Mouse (Mus musculus) liver, embryonic 15.5 days (tissue): ENCODE results near the gene Asb7. TPM values are rescaled to one million over a fixed set of nuclear protein-coding genes. Genes with fewer than 3 reads are reported as not detected.

Source experiments
- ATAC-seq: fragments of 200-750 bp; cut with Nextera tagmentation; 2 replicates; pipeline ENCODE4 v1.8.0; 2017; ENCODE audit warnings: moderate number of reproducible peaks, mild to moderate bottlenecking, moderate library complexity; ENCODE audit not compliant: insufficient read depth
- H3K27ac ChIP-seq: fragments of 300-500 bp; sonication (generic); replicated peaks from 2 replicates; pipeline ENCODE4 v1.5.1; 2015; ENCODE audit warnings: mild to moderate bottlenecking, inconsistent platforms
- H3K27me3 ChIP-seq: fragments of 300-500 bp; sonication (generic); 2 replicates; pipeline ENCODE4 v1.6.1; 2015; ENCODE audit warnings: mild to moderate bottlenecking, inconsistent platforms
- H3K36me3 ChIP-seq: fragments of 300-500 bp; sonication (generic); replicated peaks from 2 replicates; pipeline ENCODE4 v1.6.1; 2015; ENCODE audit warnings: moderate library complexity, mild to moderate bottlenecking, inconsistent platforms
- H3K4me1 ChIP-seq: fragments of 300-500 bp; sonication (generic); replicated peaks from 2 replicates; pipeline ENCODE4 v1.6.1; 2015; ENCODE audit warnings: inconsistent platforms
- H3K4me2 ChIP-seq: fragments of 300-500 bp; sonication (generic); 2 replicates; pipeline ENCODE4 v1.6.1; 2015; ENCODE audit warnings: moderate library complexity, mild to moderate bottlenecking, inconsistent platforms
- H3K4me3 ChIP-seq: fragments of 300-500 bp; sonication (generic); replicated peaks from 2 replicates; pipeline ENCODE4 v1.5.1; 2015; ENCODE audit warnings: mild to moderate bottlenecking, inconsistent platforms
- H3K9ac ChIP-seq: fragments of 300-500 bp; sonication (generic); 2 replicates; pipeline ENCODE4 v1.6.1; 2015; ENCODE audit warnings: moderate library complexity, mild to moderate bottlenecking, inconsistent platforms
- H3K9me3 ChIP-seq: fragments of 300-500 bp; sonication (generic); replicated peaks from 2 replicates; pipeline ENCODE4 v1.6.1; 2016; ENCODE audit warnings: inconsistent platforms
- WGBS: fragments of 180-500 bp; shearing (Covaris S2); methylation state at CpG from one replicate; pipeline ENCODE4 v1.1.7; 2015; ENCODE audit warnings: mixed read lengths; ENCODE audit not compliant: insufficient replicate concordance; 5-methylcytosine and 5-hydroxymethylcytosine counted together
- polyA plus RNA-seq: library from polyadenylated mRNA; unstranded; fragments of >200 nt; fragmentation: Nextera tagmentation; extraction: Ambion mirVana; gene quantifications from 2 replicates; pipeline ENCODE4 v1.2.1, GENCODE M21; 2015

The Asb7 gene
- polyA plus RNA-seq, 1 experiment from 2014 or later = 4.1 TPM

DNA sequence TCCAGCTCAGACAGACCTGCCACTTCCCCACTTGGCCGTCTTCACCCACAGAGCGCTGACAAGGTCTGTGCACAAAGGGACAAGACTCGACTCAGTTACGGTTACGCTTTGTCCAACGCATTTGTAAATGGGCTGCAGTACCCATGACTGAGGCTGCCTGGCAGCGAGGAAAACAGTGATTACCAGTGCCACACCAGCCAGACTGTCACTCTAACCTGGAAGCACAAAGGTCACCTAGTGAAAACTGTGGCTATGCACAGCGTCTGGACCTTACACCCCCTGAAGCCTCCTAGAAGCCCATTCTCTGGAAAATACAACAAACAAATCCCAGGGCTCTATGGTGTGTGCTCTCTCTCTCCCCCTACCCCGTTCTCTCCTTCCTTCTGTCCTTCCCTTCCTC is 33.9 kb downstream of the Asb7 start:
- H3K4me2 ChIP-seq = no peak overlapping the region
- 73% methylated on average over 9 of the region's 9 CpGs for WGBS
- H3K9ac ChIP-seq = no peak overlapping the region
- no peak overlapping the region for H3K27ac ChIP-seq
- no peaks in the 10 kb centered on the region for H3K9me3 ChIP-seq
- no peaks in the 10 kb centered on the region for H3K27me3 ChIP-seq
- H3K4me3 ChIP-seq = no peak overlapping the region
- H3K36me3 ChIP-seq = peaks cover 33% of the 10 kb centered on the region
- ATAC-seq = no peak
- no peaks in the 10 kb centered on the region for H3K4me1 ChIP-seq

DNA sequence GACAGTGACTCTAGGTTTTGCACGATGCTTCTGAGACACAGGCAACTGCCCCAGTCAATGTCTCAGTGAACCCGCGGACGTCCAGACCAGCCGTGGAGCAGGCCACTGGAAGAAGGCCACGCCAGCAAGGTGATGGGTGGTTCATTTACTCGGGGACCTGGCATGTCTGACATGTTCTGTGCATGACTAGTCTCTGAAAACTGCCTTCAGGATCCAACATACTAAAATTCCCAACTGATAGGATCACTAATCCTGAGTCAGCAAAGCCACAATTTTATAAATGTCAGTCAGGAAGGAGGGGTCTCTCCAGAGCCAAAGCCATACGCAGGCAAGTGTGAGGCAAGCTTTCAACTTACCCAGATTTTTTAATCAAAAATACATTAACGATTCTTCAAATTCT is 35.8 kb downstream of the Asb7 start:
- ATAC-seq = no peak
- H3K4me3 ChIP-seq = no peak overlapping the region
- no peak overlapping the region for H3K9ac ChIP-seq
- WGBS = 77% methylated on average over 9 of the region's 9 CpGs
- no peak overlapping the region for H3K4me2 ChIP-seq
- no peak overlapping the region for H3K27ac ChIP-seq
- no peaks in the 10 kb centered on the region for H3K4me1 ChIP-seq
- peaks cover 20% of the 10 kb centered on the region for H3K36me3 ChIP-seq
- no peaks in the 10 kb centered on the region for H3K9me3 ChIP-seq
- H3K27me3 ChIP-seq = no peaks in the 10 kb centered on the region

DNA sequence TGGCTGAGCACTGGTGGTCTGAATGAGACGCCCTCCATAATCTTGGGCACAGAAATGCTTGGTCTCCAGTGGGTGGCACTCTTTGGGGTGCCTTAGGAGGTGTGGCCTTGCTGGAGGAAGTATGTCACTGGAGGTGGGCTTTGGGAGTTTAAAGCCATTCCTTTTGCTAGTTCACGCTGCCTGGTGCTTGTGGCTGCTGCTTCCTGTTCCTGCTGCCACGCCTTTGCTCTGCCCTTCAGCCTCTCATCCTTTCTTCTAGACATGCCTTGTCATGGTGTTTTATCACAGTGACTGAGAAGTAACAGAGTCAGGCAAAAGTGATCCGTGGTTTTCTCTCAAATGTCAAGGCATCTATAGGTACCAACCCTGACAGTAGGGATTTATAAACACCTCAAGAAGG is 37.2 kb downstream of the Asb7 start:
- Histone ChIP-seq H3K4me2 (no peak overlapping the region), H3K4me1 (no peaks in the 10 kb centered on the region), H3K27me3 (no peaks in the 10 kb centered on the region), H3K9me3 (no peaks in the 10 kb centered on the region), H3K9ac (no peak overlapping the region), H3K4me3 (no peak overlapping the region), H3K36me3 (peaks cover 21% of the 10 kb centered on the region), H3K27ac (no peak overlapping the region)
- 30% methylated on average over 4 of the region's 4 CpGs for WGBS
- ATAC-seq = no peak

DNA sequence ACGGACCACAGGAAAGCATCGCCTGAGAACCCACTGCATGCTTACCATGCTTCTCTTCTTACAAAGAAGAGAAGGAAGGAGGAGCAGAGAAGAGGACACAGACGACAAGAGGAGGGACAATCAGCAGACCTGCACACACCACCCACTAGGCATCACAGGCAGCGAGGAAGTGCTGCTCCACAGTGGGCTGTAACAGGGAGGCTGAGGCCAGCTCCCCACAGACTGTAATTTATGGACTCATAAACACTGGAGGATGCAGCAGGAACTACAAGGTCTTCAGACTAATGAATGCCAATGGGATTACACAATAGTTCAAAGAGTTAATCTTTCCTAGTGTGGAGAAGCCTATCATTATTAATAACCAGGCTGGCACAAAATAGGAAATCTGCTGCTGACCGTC is 38.5 kb downstream of the Asb7 start:
- no peak overlapping the region for H3K4me2 ChIP-seq
- no peak overlapping the region for H3K27ac ChIP-seq
- H3K9me3 ChIP-seq = no peaks in the 10 kb centered on the region
- no peaks in the 10 kb centered on the region for H3K4me1 ChIP-seq
- WGBS = 69% methylated on average over 5 of the region's 5 CpGs
- ATAC-seq = no peak
- H3K27me3 ChIP-seq = no peaks in the 10 kb centered on the region
- H3K36me3 ChIP-seq = 0 out of 2 replicates have a peak, but pooled peaks cover 15% of the 10 kb centered on the region
- no peak overlapping the region for H3K4me3 ChIP-seq
- no peak overlapping the region for H3K9ac ChIP-seq

DNA sequence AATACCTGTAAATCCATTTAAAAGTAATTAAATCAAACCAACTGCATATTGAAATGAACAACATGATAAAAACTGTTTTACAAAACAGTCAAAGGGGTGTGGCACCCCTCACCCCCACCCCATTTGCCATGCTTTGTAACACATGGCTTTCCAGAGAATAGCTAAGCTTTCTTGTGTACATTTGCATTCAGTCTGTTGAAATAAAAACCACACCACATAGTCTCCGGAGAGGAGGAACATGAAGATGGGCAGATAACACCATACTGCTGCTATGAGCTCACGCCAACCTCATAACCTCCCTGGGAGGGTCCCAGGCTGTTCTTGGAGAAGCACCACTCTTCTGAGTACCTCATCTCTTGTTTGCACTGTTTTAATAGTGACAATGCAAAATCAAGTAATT is 40.2 kb downstream of the Asb7 start:
- Histone ChIP-seq H3K27me3 (no peaks in the 10 kb centered on the region), H3K9ac (no peak overlapping the region), H3K36me3 (0 out of 2 replicates have a peak, but pooled peaks cover 10% of the 10 kb centered on the region), H3K27ac (no peak overlapping the region), H3K4me3 (no peak overlapping the region), H3K9me3 (no peaks in the 10 kb centered on the region), H3K4me1 (no peaks in the 10 kb centered on the region), H3K4me2 (no peak overlapping the region)
- 31% methylated on average over 2 of the region's 2 CpGs for WGBS
- ATAC-seq = no peak

DNA sequence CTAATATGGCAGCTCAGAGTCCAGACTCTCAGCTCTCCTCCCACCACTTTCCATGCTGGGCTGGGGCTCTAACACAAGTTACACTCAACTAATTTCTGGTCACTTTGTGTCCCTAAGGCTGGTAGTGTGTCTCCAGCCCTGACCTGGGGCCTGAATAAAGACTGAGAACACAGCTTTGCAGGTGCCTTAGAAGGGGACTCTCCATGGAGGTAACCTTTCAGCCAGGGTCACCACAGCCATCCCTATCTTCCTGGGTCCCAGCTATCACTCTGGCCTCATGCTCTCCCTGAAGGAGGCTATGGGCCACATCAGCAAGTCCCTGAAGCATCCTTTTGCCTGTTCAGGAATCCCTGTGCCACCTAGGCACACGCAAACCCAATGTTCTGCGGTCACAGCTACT is 43.7 kb downstream of the Asb7 start:
- no peak for ATAC-seq
- no peak overlapping the region for H3K4me2 ChIP-seq
- H3K4me3 ChIP-seq = no peak overlapping the region
- no peaks in the 10 kb centered on the region for H3K4me1 ChIP-seq
- no peaks in the 10 kb centered on the region for H3K9me3 ChIP-seq
- 79% methylated on average over 2 of the region's 2 CpGs for WGBS
- no peaks in the 10 kb centered on the region for H3K27me3 ChIP-seq
- no peak overlapping the region for H3K27ac ChIP-seq
- H3K36me3 ChIP-seq = 0 out of 2 replicates have a peak, but pooled peaks cover 10% of the 10 kb centered on the region
- H3K9ac ChIP-seq = no peak overlapping the region

DNA sequence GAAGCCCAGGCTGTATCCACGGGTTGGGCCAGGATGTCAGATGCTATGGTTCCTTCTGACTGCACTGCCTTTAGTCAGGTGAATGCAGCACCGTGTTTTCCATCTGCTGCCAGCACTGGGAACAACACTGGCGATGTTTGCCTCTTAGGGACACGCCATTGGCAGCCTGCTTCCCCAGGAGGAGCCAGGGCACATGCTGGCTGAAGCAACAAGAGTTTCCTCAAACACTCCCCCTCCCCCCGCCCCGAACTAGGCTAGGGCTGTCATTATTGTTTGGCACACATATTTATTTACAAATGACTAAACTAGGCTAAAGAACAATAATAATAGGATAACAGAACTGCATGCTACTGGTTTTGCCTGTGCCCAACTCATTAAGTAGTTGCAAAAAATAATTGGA is 56.0 kb downstream of the Asb7 start:
- Histone ChIP-seq H3K4me1 (no peaks in the 10 kb centered on the region), H3K9ac (no peak overlapping the region), H3K4me3 (no peak overlapping the region), H3K27me3 (no peaks in the 10 kb centered on the region), H3K4me2 (no peak overlapping the region), H3K9me3 (no peaks in the 10 kb centered on the region), H3K27ac (no peak overlapping the region), H3K36me3 (no peaks in the 10 kb centered on the region)
- WGBS = 53% methylated on average over 6 of the region's 6 CpGs
- no peak for ATAC-seq

DNA sequence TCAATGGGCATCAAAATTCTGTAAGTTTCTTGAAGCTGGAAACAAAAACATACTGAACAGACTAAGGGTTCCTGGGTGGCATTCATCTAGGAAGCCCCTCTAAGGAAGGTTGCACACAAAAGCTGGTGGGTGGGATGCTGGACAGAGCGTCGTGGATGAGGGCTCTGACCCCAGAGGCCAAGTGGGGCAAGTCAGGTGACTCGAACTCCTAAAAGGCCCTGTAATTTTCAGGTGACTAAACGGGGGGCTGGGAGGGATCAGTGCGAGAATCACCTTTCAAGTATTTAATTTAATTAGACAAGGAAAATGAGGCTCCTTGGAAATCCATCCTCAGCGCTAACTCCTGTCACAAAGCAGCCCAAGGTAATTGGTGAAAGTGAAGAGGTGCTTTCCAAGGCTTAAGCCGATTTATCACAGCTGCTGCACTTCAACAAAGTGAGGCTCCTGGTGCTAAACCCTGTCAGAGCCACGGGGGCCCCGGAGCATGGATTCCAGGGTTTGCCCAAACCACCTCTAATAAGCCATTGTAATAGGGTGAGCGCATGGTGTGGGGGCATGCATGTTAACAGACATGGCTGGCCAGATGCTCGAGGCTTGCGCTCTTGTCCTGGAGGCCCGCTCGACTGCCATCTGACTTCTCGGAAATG is 59.1 kb downstream of the Asb7 start:
- Histone ChIP-seq H3K9ac (no peak overlapping the region), H3K4me3 (no peak overlapping the region), H3K36me3 (no peaks in the 10 kb centered on the region), H3K9me3 (no peaks in the 10 kb centered on the region), H3K27me3 (no peaks in the 10 kb centered on the region), H3K4me1 (no peaks in the 10 kb centered on the region), H3K27ac (no peak overlapping the region), H3K4me2 (no peak overlapping the region)
- ATAC-seq = no peak
- 72% methylated on average over 15 of the region's 15 CpGs for WGBS

DNA sequence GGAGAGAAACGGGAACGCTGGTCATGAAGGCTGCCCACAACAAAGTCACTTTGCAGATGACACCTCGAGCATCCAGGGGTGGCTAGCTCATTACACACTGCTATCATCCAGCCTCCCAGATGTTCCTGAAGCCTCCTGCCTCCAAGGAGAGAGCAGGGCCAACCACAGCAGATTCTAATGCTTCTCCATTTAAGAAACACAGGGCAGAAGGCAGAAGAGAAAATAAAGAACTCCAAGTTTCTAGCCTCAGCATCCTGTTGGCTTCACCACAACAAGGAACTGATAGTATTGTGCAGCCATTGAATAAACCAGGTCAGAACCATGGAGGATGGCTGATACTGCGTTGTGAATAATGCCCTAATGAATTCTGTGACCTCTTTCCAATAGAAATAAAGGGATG is 60.0 kb downstream of the Asb7 start:
- no peak for ATAC-seq
- no peaks in the 10 kb centered on the region for H3K36me3 ChIP-seq
- H3K9ac ChIP-seq = no peak overlapping the region
- H3K9me3 ChIP-seq = no peaks in the 10 kb centered on the region
- H3K4me2 ChIP-seq = no peak overlapping the region
- H3K4me3 ChIP-seq = no peak overlapping the region
- no peaks in the 10 kb centered on the region for H3K4me1 ChIP-seq
- 50% methylated on average over 4 of the region's 4 CpGs for WGBS
- no peak overlapping the region for H3K27ac ChIP-seq
- no peaks in the 10 kb centered on the region for H3K27me3 ChIP-seq

DNA sequence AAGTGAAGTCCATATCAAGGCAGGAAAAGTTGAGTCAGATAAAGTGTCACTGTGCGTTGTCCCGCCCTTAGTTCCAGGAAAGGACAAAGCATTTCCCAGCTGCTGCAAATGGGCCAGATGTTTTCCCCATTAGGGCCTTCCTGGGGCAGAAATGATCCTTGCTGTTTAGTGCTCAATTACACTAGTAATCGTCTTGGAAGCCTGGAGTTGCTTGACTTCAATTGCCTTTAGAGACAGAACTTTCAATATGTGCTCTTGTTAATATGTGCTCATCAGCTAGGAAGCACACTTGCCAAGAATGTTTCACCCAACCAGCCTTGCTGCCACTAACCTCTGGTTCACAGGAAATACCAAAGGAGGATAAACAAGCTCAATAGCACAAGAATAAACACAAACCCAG is 66.0 kb downstream of the Asb7 start:
- 33% methylated on average over 3 of the region's 3 CpGs for WGBS
- Histone ChIP-seq H3K27ac (no peak overlapping the region), H3K4me3 (no peak overlapping the region), H3K27me3 (no peaks in the 10 kb centered on the region), H3K4me2 (no peak overlapping the region), H3K4me1 (no peaks in the 10 kb centered on the region), H3K36me3 (no peaks in the 10 kb centered on the region), H3K9ac (no peak overlapping the region), H3K9me3 (no peaks in the 10 kb centered on the region)
- ATAC-seq = no peak

DNA sequence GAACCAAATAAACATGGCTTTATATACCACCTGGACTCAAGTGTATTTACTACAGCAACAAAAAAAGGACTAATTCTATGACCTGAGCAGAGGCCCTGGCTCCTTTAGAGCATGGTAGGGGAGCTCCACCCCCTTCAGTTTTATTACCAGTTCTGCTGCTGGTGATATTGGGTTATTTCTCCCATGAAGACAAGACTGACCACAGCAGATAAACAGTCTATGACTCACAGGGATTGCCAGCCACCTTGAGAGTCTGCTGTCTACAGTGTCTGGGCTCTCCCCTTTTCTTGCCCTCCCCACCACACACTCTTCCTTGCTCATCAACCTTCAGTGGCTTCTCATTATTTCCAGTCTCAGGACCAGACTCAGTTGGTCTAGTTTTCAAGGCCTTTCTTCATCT is 87.5 kb downstream of the Asb7 start:
- H3K27ac ChIP-seq = no peak overlapping the region
- H3K9me3 ChIP-seq = no peaks in the 10 kb centered on the region
- H3K4me3 ChIP-seq = no peak overlapping the region
- no peak overlapping the region for H3K4me2 ChIP-seq
- H3K9ac ChIP-seq = no peak overlapping the region
- no peaks in the 10 kb centered on the region for H3K4me1 ChIP-seq
- no peaks in the 10 kb centered on the region for H3K36me3 ChIP-seq
- ATAC-seq = no peak
- H3K27me3 ChIP-seq = no peaks in the 10 kb centered on the region
